Mouse (Mus musculus): Measurements from ENCODE around the gene Cdh4.

Cdh4 gene

GRCm38 (mm10) chr2:179733141-179733831, 291.1 kb downstream of the Cdh4 start:
- DNase-seq (ENCODE audit: low spot score in 2 of 2) = no peak

GRCm38 (mm10) chr2:179742419-179742818, 300.2 kb downstream of the Cdh4 start:
- DNase-seq (ENCODE audit: low spot score in 2 of 2) = no peak

- DNase-seq (ENCODE audit: low spot score in 2 of 2) = no peak
These were observed 300.6 kb downstream of the Cdh4 start for GRCm38 (mm10) chr2:179742828-179743227.

DNA sequence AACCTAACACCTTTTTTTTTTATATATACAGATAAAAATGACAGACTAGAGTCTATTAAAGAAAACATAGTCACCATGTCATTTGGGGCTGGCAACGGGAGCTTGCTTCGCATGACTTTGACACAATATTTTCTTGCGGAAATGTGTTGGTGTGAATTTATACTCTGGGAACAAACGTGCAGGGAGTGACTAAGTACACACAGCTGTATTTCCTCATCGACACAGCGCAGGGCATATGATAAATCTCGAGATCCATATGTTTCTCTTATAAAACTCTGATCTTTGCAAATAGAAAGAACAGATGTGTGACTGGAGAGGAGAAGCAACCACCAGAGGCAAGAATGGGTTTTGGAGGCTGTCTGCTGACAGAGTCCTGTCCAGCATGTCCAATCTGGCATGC, 304.3 kb downstream of the Cdh4 start:
- no peak for DNase-seq (ENCODE audit: low spot score in 2 of 2)

DNA sequence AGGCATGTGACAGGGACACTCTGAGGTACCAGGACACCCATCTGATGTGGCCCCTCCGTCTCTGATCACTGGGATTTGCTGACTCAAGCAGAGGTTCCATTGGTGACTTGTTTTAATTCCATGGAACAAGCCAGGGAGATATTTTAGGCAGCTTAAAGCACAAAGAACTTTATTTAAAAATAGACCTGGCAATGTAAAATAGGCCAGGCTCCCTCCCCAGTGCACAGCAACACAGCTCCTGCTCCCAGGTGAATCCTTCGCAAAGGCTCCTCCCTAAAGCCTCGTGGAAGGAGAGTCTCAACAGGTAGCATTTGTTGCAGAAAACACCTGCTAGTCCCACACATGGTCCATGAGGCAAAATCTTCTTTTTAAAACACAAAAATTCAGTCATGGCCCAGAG, 307.2 kb downstream of the Cdh4 start:
- DNase-seq (ENCODE audit: low spot score in 2 of 2) = no peak

GRCm38 (mm10) chr2:179753811-179754210, 311.6 kb downstream of the Cdh4 start:
- DNase-seq (ENCODE audit: low spot score in 2 of 2) = no peak

- no peak for DNase-seq (ENCODE audit: low spot score in 2 of 2)
These were observed 312.5 kb downstream of the Cdh4 start for GRCm38 (mm10) chr2:179754776-179755175.

DNA sequence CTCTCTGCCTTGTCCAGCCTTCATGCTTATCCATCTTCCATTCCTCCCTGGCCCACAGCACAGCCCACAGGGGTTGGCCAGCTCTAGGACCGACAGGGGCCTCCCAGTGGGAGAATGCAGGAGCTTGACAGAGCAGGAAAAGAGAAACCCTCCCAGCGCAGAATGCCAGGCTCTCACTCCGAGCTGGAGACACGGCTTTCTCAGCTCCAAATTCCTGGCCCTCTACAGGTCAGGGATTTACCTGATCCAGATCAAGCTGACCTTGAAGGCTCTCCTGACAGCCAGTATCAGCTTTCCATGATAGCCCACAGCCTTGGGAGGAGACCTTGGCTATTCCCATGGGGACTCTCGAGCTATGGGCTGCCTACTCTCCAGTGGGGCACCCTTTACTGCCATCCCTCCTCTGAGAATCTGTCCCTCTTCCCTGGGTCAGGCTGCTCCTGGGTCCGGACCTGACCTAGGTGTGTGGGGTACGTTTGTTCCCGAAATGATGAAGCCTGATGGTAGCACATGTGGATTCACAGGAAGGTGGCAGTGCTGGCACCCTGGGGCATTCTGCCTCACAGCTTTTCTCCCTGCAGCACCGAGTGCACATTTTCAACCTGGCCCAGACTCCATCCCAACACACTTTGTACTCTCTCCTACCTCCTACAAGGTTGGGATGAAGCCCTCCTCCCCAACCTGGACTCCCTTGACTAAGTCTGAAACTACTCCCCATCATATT, 319.6 kb downstream of the Cdh4 start:
- DNase-seq (ENCODE audit: low spot score in 2 of 2) = no peak

DNA sequence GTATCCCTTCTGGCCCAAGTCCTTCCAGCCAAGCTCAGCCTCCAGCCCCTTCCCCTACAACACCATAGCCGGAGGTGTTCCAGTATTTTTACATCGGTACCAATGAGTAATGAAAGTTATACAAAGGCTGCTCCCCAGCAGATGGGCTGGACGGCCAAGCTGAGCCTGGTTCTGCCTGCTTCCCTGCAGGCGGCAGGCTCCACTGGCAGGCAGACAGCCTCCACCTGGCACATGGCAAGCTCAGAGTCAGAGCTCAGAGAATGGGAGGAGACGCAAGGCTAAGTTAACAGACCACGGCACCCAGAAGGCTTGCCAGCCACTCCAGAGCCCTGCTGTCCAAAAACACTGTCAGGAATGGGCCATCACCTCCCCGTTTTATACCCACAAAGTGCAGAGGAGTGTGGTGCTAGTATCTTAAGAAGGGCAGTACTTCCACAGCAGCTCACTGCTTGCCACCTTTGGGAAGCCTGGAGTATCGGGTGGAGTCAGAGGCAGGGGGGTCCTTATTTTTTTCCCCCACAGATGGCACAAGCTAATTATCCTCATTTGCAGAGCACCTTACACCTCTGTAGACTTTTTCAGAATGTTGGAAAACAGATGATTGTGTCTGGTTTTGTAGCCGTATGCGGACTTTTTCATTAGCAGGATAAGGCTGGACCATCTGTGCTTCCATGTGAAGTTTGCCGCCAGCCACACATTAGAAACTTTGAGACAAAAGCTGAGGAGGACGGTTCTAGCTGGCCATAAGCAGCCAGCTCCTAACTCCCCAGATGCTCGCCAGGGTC, 320.5 kb downstream of the Cdh4 start:
- DNase-seq (ENCODE audit: low spot score in 2 of 2) = no peak

GRCm38 (mm10) chr2:179764460-179764859, 322.2 kb downstream of the Cdh4 start:
- DNase-seq (ENCODE audit: low spot score in 2 of 2) = no peak

GRCm38 (mm10) chr2:179766664-179767526, 324.7 kb downstream of the Cdh4 start:
- no peak for DNase-seq (ENCODE audit: low spot score in 2 of 2)

DNA sequence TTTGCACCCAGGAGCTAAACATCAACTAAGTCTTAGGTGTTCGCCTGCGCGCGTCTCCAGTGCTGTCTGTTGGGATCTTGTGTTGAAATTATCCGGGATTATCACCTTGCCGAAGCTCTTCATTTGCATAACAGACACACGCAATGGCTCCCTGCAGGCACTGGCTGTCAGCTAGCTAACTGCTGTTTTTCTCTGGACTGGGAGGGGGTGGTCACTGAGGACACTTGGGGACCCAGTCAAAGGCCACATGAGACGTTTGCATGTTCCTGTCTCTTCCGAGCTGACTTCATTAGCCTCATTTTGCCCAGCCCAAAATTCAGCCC, 325.3 kb downstream of the Cdh4 start:
- no peak for DNase-seq (ENCODE audit: low spot score in 2 of 2)

DNA sequence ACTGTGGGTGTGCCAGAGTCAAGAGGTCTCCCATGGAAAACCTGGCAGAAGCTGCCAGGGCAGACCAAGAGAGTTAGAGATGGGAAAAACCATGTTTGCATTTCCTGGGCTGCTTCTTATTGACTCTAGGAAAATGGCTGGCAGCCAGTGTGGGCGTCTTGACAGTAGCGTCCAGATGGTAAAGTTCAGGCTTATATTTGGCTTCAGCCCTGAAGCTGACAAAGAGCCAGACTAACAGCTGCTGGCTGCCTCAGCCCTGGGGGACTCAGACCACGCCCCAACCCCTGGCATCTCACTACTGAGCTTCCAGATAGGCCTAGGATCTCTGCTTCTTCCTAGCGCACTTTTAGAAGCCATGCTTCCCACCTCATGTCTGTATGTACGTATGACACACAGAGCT, 326.9 kb downstream of the Cdh4 start:
- peak in 1 of 2 experiments; percentile 4 for DNase-seq (ENCODE audit: low spot score in 2 of 2)

- DNase-seq (ENCODE audit: low spot score in 2 of 2) = no peak
These were observed 327.7 kb downstream of the Cdh4 start for GRCm38 (mm10) chr2:179769943-179770342.

DNA sequence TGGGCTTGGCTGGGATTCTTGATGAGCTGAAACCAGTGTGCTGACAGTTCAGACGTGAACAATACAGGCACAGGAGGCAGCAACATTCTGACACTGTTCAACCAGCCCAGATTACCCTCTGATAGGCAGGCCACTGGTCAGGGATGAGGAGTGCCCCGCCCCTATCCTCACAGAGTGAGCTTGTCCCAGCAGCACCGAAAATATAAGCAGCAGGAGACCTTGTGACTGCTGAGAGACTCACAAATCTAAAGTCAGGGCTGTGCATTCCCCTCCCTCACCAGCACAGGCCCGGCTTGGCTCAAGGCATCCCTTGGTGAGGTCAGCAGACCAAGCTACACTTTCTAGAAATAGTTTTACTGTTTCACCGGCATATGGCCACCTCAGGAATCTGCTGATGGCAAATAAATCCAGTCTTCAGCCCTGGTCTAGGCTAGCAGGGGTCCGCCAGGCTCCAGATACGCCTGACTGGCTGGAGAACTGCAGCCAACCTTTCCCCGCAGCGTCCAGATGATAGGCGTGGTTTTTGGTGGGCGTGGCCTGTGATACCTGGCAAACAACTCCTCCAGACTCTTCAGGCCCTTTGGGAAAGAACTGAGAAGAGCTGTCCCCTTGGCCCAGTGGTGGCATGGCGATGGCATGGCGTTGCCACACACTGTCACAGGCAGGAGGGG, 332.3 kb downstream of the Cdh4 start:
- no peak for DNase-seq (ENCODE audit: low spot score in 2 of 2)

DNA sequence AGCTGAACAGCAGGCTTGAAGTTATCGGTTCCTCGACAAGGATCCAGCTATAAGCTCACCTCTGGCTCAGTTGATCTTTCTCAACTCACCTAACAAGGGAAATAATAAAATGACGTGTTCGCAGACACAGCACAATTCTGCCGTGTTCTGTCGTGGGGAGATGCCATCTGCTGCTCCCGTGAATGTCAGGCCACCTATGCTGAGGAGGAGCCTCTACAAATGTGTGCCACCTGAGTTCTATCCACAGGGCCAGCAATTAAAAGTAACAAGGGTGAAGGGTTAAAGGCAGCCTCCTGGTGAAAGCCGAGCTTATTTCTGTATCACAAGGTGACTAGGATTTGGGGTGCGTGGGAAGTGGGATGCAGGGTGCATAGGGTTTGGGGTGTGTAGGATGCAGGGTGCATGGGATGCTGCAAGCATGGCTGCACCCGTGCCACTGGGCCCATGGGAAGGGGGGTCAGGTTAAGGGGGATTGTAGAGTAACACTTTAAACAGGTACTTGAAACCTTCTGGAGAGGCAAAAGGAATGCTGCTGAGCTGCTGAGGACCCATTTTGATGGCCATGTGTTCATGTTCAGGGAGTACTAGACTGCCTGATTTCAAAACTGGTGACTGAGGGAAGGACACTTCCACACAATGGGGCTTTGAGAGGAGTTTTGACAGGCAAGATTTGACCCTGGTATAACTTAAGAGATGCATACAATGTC, 333.9 kb downstream of the Cdh4 start:
- DNase-seq (ENCODE audit: low spot score in 2 of 2) = no peak

- no peak for DNase-seq (ENCODE audit: low spot score in 2 of 2)
These were observed 337.0 kb downstream of the Cdh4 start for GRCm38 (mm10) chr2:179779266-179779665.

DNA sequence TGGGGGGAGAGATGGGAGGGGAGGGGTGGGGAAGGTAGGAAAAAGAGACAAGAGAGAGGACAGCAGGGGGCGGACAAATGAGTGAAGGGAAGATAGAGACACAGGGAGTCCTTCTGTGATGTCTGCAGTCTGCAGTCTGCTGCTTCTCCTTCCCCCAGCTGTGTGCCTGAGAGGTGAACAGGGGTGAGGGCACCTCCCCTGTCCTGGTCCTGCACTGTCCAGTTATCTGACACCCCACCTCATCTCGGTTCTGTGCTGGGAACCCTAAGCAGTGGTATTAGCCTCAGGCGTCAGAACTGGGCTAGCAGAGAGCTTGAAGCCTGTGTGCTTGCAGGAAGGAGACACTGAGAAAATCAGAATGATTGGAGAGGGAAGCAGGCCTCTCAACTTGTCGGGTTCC, 338.7 kb downstream of the Cdh4 start:
- no peak for DNase-seq (ENCODE audit: low spot score in 2 of 2)

DNA sequence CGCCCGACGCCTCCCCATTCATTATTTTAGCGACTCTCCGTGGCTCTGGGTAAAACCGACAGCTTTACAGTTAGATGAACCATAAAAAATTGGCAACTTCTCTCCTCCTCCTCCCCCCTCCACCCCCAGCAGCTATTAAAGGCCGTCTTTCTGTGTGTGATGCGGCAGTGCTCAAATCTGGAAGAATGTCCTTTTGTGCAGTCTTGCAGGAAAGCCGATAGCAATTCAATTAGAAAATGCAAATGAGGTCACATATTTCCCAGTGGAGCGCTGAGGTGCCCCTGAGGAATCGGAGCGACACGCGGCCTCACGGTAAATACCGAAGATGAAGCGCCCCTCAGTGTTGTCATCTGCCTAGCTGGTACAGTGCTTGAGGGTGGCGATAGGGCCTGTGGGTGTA, 345.0 kb downstream of the Cdh4 start:
- DNase-seq (ENCODE audit: low spot score in 2 of 2) = no peak

DNA sequence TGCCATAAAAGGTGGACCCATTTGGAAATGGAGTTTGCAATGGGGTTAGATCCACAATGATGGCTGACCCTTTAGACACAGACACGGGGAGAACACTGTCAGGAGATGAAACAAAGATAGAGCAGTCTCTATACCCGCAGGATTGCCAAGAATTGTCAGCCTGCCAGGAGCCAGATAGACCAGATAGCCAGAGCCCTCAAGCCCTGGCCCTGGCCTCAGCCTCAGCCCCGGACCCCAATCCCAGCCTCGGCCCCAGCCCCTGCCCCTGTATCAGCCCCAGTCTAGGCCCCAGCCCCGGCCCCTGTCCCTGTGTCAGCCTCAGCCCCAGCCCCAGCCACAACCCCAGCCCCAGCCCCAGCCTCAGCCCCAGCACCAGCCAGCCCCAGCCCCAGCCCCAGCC, 345.6 kb downstream of the Cdh4 start:
- DNase-seq (ENCODE audit: low spot score in 2 of 2) = no peak

GRCm38 (mm10) chr2:179790684-179791083, 348.5 kb downstream of the Cdh4 start:
- DNase-seq (ENCODE audit: low spot score in 2 of 2) = no peak

Measured in spleen, postnatal 36 days (tissue).